ENCODE assay signal across 9 mouse cellular contexts in genomic region chr17:25555666-25556629, GRCm38 (mm10). TPM values are rescaled to one million over a fixed set of nuclear protein-coding genes. Genes with fewer than 3 reads are reported as not detected.
DNase-seq lines count a peak whose midpoint lies in the region; ATAC-seq lines count a peak whose summit lies in the region.
"Had no signal": no experiment of that assay in that cellular context is flagged by ENCODE, and none has a peak within 500 bp of the region (broad histone marks: within the 10 kb centered on the region; RNA-seq: fewer than 3 reads in every experiment).

No protein-coding gene starts in this region.

- peaks cover 9% of the 10 kb centered on the region; the same call in 1 of the 2 replicates for H3K27me3 ChIP-seq in heart, embryonic 11.5 days (ENCODE audit: control insufficient read depth, insufficient read depth, low read length)
- H3K27me3 ChIP-seq in hindbrain, embryonic 12.5 days, result peaks cover 7% of the 10 kb centered on the region; the same call in 1 of the 2 replicates
- H3K27me3 ChIP-seq in limb, embryonic 10.5 days (ENCODE audit: low read depth, poor library complexity, severe bottlenecking), result peaks cover 10% of the 10 kb centered on the region; the same call in 1 of the 2 replicates

- no peak overlapping the region; the same call in 1 of the 2 replicates for H3K27ac ChIP-seq in heart, embryonic 11.5 days (ENCODE audit: low read depth, low read length)
- peak overlapping the region; percentile 82 for H3K27ac ChIP-seq in hindbrain, embryonic 12.5 days
- H3K27ac ChIP-seq in limb, embryonic 10.5 days, result peak overlapping the region; percentile 84

- H3K9me3 ChIP-seq in heart, embryonic 11.5 days (replicated peaks; ENCODE audit: control insufficient read depth, low read length), result no peaks in the 10 kb centered on the region
- no peaks in the 10 kb centered on the region for H3K9me3 ChIP-seq in hindbrain, embryonic 12.5 days (replicated peaks)
- no peaks in the 10 kb centered on the region for H3K9me3 ChIP-seq in limb, embryonic 10.5 days (replicated peaks)

- peak overlapping the region; percentile 73 for H3K4me2 ChIP-seq in heart, embryonic 11.5 days
- peak overlapping the region; percentile 67 for H3K4me2 ChIP-seq in hindbrain, embryonic 12.5 days (replicated peaks)

- 10% methylated on average over 29 of the region's 29 CpGs for WGBS in heart, embryonic 11.5 days (ENCODE audit: insufficient replicate concordance)
- WGBS in hindbrain, embryonic 12.5 days, result 5% methylated on average over 29 of the region's 29 CpGs
- WGBS in limb, embryonic 10.5 days, result 5% methylated on average over 29 of the region's 29 CpGs

- H3K36me3 ChIP-seq in heart, embryonic 11.5 days (ENCODE audit: control insufficient read depth, insufficient read depth, low read length), result no peaks in the 10 kb centered on the region
- no peaks in the 10 kb centered on the region for H3K36me3 ChIP-seq in hindbrain, embryonic 12.5 days
- no peaks in the 10 kb centered on the region for H3K36me3 ChIP-seq in limb, embryonic 10.5 days

- no peak for DNase-seq in heart, postnatal 4 days
- DNase-seq in embryo, embryonic 11 days, result peak; percentile 64
- peak; percentile 56 for DNase-seq in limb, embryonic 10.5 days (ENCODE audit: low spot score)
- peak; percentile 89 to 92 for DNase-seq in right cerebral cortex, postnatal 36 days (ENCODE audit: low spot score in 2 of 2)
- DNase-seq in adrenal gland, adult (ENCODE audit: inconsistent age in 2 of 2, low spot score in 1 of 2), result no peak

- H3K4me3 ChIP-seq in heart, embryonic 11.5 days (ENCODE audit: low read depth, low read length), result peak overlapping the region; percentile 26
- H3K4me3 ChIP-seq in hindbrain, embryonic 12.5 days, result peak overlapping the region; percentile 28
- H3K4me3 ChIP-seq in limb, embryonic 10.5 days, result peak overlapping the region; percentile 49

- H3K4me1 ChIP-seq in heart, embryonic 11.5 days (ENCODE audit: control insufficient read depth, insufficient read depth, low read length), result peaks cover 23% of the 10 kb centered on the region
- H3K4me1 ChIP-seq in hindbrain, embryonic 12.5 days, result peaks cover 41% of the 10 kb centered on the region
- peaks cover 45% of the 10 kb centered on the region for H3K4me1 ChIP-seq in limb, embryonic 10.5 days

- H3K9ac ChIP-seq in heart, embryonic 11.5 days (ENCODE audit: low read depth, low read length), result peak overlapping the region; percentile 48
- H3K9ac ChIP-seq in hindbrain, embryonic 12.5 days, result peak overlapping the region; percentile 55

- ATAC-seq in heart, embryonic 11.5 days (replicated peaks; ENCODE audit: insufficient number of reproducible peaks, low FRiP score, low TSS enrichment), result 0 out of 2 replicates have a peak, but pooled peaks have one; percentile 15
- peak; percentile 71 for ATAC-seq in hindbrain, embryonic 12.5 days (ENCODE audit: low FRiP score)
- no peak for ATAC-seq in megakaryocyte progenitor cell, adult 5-6 weeks (replicated peaks; ENCODE audit: poor library complexity)

RNA-seq across cellular contexts. Expression of gene Sox8, which starts 14.5 kb away (rescaled TPM):
- 2.0 and 2.9 TPM in 2 replicates for polyA plus RNA-seq in heart, embryonic 11.5 days (2014; fragmentation: Nextera tagmentation; extraction: Ambion mirVana)
- under 1 TPM; 0.45 to 0.48 TPM for total RNA-seq in heart, postnatal 4 days (2021)
- 11.8 and 12.7 TPM in 2 replicates for polyA plus RNA-seq in hindbrain, embryonic 12.5 days (2016; fragmentation: Nextera tagmentation; extraction: Ambion mirVana)
- 11.1 and 13.1 TPM in 2 replicates for polyA plus RNA-seq in limb, embryonic 10.5 days (2016; fragmentation: Nextera tagmentation; extraction: Ambion mirVana)
- total RNA-seq in megakaryocyte progenitor cell, adult 5-6 weeks (2015), result not detected in 2 replicates
- not detected in 2 replicates for total RNA-seq in megakaryocyte progenitor cell, adult 5-6 weeks (2017)

RNA-seq across cellular contexts. Expression of gene Lmf1, which starts 22.9 kb away (rescaled TPM):
- 32.8 and 34.9 TPM in 2 replicates for polyA plus RNA-seq in heart, embryonic 11.5 days (2014; fragmentation: Nextera tagmentation; extraction: Ambion mirVana)
- 10 to 100 TPM; 26.2 to 27.6 TPM for total RNA-seq in heart, postnatal 4 days (2021)
- polyA plus RNA-seq in hindbrain, embryonic 12.5 days (2016; fragmentation: Nextera tagmentation; extraction: Ambion mirVana), result 25.7 and 26.2 TPM in 2 replicates
- 28.9 and 29.0 TPM in 2 replicates for polyA plus RNA-seq in limb, embryonic 10.5 days (2016; fragmentation: Nextera tagmentation; extraction: Ambion mirVana)
- total RNA-seq in megakaryocyte progenitor cell, adult 5-6 weeks (2015), result 23.2 and 25.6 TPM in 2 replicates
- 11.7 and 14.1 TPM in 2 replicates for total RNA-seq in megakaryocyte progenitor cell, adult 5-6 weeks (2017)

RNA-seq across cellular contexts. Expression of gene Sstr5, which starts 58.9 kb away (rescaled TPM):
- polyA plus RNA-seq in heart, embryonic 11.5 days (2014; fragmentation: Nextera tagmentation; extraction: Ambion mirVana), result 0.84 and 1.0 TPM in 2 replicates
- not detected for total RNA-seq in heart, postnatal 4 days (2021)
- polyA plus RNA-seq in hindbrain, embryonic 12.5 days (2016; fragmentation: Nextera tagmentation; extraction: Ambion mirVana), result 0.14 TPM in 1 of 2 replicates, not detected in the other
- 0.20 TPM in 1 of 2 replicates, not detected in the other for polyA plus RNA-seq in limb, embryonic 10.5 days (2016; fragmentation: Nextera tagmentation; extraction: Ambion mirVana)
- total RNA-seq in megakaryocyte progenitor cell, adult 5-6 weeks (2015), result not detected in 2 replicates
- total RNA-seq in megakaryocyte progenitor cell, adult 5-6 weeks (2017), result not detected in 2 replicates
- polyA plus RNA-seq: C2C12 had no signal

Comparison
In these comparisons a context has a peak if more than half of its experiments do, and no peak if none do; other contexts are left out.
1. DNase-seq: peak in embryo, embryonic 11 days (single experiment), limb, embryonic 10.5 days (single experiment) and right cerebral cortex, postnatal 36 days (2 of 2); none in heart, postnatal 4 days (single experiment) and adrenal gland, adult (0 of 2).
2. Peak in every context shown above with its lines, with median percentiles within 50 percentile points of each other: H3K4me3 ChIP-seq.